Mouse (Mus musculus) layer of hippocampus, postnatal 14 days (tissue): ENCODE data around the gene Krtdap. TPM values are rescaled to one million over a fixed set of nuclear protein-coding genes. Genes with fewer than 3 reads are reported as not detected.
"Not testable (repeated sequence)": the region's sequence is repeated elsewhere in the genome, so short reads cannot be mapped to it uniquely, and the experiment has no call there.

Experiments used
- DNase-seq, 2 experiments: peaks; one replicate each; pipeline ENCODE4 v3.0.0; 2021 to 2022; ENCODE audit warnings: low spot score in 2 of 2, mixed read lengths in 1 of 2
- total RNA-seq, 2 experiments: library from RNA; stranded (reverse); gene quantifications; 2 replicates each; pipeline ENCODE4 v1.2.3; 2021

Krtdap gene
- total RNA-seq, 2 experiments from 2014 or later = not detected

DNA sequence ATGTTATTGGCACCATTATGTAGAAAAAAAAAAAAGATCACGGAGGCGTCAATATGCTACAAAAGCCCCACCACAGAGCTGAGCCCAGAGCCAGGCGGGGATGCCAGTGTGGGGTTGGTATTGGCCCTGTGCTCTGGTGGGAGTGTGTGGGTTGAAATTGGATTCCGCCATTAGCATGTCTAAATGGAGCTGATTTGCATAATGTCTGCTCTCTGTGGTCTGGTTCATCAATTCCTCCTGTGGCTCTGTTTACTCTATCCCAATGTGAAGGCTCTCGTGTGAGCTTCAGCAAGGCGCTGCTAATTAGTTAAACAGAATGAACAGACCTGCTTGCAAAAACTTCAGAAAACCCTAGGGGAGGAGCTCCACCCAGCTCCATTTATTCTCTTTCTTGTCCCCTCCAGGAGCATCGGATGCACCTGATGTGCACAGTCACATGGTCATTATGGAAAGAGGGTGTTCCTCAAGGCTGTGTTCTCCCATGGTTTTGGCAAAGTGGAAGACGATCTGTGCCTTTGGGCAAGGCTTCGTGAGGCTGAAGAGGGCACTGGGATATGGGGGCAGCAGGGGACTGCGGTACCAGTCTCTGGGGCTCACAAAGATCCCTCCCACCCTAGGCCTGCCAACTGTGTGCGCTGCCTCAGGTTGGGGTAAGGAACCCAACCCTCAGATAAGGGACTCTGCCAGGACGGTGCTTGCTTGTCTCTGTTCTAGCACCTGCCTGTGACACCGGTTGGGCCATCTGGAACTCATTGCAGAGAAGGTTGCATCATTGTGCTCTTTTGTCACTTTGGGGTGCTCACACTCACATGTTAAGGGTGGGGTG, 1.8 kb upstream of the Krtdap start:
- peak; percentile 48 to 89 for DNase-seq

DNA sequence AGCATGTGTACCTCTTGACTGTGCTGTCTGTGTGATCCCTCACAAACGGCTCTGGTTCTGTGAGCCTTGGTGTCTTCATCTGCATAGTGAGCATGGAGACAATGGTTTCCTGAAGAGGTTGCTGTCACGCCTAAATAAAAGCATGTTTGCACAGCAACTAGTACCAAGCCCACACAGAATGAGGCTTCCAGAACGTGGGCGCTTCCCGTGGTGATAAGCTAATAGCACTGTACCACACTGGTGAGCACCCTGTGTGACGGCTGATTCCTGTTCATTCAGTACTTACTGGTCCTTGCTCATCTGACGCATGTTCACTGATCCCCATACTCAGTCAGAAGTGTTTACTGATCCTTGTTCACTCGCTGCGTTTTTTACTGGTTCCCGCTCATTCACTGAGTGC, 2.4 kb downstream of the Krtdap start:
- peak in 1 of 2 experiments; percentile 22 for DNase-seq

DNA sequence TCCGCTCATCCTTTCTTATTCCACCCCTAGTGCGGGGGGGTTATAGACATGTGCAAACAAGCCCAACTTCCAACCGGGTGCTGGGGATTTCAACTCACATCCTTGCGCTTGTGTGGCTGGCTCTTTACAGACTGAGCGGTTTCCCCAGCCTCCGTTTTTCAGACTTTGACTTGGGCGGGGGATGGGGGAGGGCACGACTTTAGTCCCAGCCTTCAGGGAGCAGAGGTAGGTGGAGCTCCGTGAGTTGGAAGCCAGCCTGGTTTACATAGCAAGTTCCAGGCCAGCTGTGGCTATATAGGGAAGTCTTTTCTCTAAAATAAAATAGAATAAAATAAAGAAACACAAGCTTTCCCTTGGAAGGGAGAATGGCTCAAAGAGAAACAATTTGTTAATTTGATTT, 4.2 kb downstream of the Krtdap start:
- no peak for DNase-seq

DNA sequence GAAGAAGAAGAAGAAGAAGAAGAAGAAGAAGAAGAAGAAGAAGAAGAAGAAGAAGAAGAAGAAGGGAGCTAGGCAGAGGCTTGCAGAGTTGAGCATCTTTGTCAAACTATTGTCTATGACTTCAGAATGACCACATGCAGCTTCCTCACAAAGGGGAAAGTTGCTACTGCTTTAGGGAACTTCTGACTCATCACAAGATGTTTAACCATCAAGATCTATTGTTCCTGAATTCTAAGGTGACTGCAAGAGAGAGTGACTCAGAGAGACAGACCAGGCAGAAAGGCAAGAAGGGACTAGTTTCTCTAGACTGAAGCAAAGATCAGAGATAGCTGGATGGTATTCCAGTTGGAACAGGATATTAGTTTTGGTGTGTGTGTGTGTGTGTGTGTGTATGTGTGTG, 7.2 kb downstream of the Krtdap start:
- no peak for DNase-seq

DNA sequence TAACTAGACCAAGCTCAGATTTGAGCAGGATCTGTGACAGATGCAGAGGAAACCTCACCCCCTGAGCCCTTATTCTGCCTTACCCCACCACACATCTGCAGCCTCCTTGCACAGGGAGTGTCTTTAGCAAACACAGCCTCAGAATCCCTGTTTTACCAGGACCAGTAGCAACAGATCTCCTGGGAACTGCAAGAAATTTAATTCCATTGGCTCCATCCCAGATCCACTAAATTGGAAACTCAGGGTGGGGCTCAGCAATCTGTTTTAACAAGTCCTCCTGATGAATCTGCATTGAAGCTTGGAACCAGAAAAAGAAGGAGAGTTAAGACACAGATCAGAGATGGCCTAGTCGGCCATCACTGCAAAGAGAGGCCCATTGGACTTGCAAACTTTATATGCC, 9.1 kb downstream of the Krtdap start:
- peak in 1 of 2 experiments; percentile 46 for DNase-seq

DNA sequence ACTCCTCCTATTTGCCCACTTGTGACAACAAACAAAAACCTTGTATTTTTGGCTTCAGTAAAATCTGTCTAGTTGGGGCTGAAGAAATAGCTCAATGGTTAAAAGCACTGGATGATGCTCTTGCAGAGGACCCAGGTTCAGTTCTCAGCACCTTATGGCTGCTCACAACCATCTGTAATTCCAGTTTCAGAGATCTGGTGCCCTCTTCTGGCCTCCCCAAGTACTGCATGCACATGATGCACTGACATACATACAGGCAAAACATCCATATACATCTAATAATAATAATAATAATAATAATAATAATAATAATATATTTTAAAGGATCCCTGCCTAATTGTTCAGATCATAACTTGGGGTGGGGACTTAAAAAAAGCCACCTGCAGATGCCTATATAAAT, 13.0 kb downstream of the Krtdap start:
- no peak for DNase-seq

DNA sequence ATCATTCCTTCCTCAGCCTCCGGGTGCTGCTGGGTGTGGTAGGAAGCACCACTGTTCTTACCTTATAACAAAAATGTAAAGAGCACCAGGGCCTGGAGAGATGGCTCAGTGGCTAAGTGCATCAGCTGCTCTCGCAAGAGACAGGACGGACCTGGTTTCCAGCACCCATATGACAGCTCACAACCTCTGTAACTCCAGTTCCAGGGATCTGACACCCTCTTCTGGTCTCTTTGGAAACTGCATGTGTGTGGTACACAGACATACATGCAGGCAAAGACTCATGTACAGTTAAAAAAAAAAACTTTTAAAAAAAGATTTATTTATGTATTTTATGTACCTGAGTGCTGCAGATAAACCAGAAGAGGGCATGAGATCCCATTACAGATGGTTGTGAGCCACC, 15.6 kb downstream of the Krtdap start:
- DNase-seq = no peak

DNA sequence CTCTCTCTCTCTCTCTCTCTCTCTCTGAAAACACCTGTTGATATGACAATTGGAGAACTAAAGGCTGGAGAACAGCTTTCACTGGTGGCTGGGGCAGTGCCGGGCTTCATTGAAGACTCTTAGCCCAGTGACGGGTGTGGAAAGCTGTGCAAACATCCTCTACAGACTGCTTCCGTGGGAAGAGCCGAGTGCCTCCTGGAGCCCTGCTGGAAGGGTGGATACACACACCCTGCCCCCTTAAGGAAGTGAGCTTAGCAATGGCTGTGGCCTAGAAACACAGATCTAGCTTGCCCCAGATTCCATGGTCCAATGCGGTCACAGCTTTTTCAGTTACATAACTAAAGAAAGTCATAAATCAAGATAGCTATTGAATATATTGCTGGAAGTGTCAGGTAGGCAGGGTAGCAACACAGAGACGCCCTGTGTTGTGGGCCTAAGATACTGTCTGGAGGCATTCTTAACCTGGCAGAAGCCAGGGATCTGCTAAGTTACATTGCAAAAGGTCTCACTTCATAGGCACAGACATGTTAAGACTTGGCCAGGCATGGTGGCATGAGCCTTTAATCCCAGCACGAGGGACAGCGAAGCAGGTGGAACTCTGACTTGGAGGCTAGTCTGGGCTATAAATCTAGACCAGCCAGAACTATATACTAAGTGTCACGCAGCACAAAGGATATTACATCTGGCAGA, 16.5 kb downstream of the Krtdap start:
- DNase-seq = no peak

DNA sequence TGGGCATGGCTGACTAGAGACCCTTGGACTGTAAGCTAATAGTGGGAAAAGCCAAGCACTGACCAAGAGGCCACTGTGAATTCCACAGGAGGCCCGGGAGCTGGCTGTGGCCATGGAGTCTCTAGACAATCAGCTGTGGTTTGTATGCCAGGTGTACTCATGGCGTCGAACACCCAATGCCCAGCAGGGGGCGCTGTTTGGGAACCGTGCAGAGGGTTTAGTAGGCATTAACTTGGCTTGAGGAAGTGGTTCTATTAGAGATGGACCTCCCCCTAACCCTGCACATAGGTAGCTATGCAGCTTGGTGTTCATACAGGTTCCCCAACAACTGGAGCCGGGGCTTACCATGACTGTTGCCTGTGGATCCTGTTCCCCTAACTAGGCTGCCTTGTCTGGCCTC, 18.2 kb downstream of the Krtdap start:
- DNase-seq = no peak

DNA sequence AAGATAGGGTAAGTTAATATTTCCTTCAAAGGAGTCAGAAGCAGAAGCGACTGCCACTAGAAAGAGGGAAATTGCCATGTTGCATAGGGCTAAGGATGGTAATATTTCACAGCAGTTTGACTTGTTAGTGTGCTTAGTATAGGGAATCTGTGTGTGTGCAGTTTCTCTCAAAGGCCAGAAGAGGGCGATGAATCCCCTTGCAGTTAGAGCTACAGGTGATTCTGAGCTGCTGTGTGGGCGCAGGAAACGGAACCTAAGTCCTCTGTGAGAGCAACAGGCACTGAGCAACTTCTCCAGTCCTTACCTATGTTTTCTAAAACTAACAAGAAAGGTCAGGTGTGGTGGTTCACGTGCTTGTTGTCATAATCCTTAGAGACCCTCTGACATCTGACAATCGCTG, 22.6 kb downstream of the Krtdap start:
- no peak for DNase-seq

DNA sequence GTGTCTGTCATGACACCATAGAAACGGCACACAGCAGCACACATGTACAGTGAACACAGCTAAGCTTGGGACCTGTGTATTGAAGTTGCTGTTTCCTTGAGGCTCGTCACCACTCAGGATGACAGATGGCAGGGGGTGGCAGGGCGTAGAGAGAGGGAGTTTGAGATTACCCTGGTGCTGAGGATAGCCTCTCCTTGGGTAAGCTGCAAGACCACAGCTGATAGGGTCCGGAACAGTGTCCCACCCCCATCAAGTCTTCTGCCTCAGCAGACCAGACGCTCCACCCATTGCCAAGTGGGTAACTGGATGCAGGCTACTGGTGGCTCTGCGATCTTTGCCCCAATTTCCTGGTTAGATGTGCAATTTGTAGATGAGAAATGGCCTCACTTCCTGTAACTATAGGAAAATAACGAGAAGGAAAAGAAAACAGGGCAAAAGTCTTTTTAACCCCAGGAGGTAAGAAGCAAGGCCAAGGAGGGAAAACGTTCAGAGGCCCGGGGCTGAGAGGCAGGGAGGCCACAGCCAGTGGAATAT, 24.1 kb downstream of the Krtdap start:
- no peak for DNase-seq

DNA sequence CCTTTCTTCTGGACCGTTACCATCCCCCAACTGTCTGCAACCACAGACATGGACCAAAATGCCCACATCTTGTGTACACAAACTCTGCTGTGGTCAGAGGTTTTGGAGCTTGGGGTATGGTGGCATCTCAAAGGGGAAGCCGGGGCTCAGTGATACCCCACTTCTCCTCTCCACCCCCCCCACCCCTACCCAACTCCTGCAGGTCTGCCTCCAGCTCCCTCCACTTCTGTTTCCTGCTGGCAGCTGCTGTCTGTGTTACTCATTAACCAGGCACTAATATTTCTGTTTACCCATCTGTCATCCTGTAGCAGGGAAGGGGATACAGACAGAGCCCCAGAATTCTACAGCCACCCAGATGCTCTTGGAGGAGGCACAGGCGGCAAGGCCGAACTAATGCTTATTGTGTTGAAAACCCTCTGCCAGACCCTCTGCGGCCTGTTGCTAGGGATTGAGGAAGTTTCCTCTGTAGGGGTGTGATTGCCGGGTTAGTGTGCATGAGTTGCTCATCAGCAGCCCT, 24.7 kb downstream of the Krtdap start:
- peak; percentile 12 to 20 for DNase-seq

DNA sequence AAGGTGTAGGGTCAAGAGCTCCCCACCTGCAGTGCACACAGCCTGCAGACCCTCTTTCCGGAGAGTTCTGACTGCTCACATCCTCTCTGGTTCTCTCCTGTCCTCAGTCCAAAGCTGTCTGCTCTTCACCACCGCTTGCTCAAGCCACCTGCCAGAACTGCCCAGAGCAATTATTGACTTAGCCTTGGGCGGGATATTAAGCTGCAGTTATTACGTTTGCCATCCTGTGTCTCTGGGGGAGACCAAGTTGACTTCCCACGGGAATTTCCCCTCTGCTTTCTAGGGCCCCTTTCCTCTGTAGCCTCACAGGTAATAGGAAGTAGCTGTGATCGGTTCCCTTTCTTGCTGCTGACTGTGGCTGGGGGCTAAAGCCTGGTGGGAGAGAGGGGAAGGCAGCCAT, 32.4 kb downstream of the Krtdap start:
- no peak for DNase-seq

DNA sequence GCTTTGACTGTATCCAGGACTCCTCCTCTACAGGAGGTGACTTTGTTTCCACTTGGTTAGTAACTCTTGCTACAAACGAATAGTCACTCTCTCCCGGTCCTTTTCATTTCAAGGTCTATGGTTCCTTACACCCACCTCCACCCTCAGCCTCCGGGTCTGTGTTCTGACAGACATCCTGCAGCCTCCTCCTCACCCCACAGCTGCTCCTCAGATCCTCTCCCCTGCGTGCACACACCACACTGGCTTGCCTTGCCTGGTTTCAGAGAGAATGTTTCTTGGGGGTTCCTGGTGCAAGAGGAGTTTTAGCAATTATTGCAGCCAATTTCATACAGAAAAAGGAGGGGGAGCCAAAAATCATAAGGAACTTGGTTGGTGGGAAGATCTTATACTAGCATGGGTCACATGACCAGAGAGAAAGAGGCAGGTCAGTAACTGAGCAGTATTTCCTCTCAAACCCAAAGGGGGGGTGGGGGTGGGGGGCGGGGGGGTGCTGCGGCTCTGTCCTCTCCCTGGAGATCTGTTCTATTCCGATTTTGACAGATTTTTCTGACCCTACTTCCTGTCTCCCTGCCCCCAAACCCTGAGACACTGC, 33.3 kb downstream of the Krtdap start:
- DNase-seq = no peak

DNA sequence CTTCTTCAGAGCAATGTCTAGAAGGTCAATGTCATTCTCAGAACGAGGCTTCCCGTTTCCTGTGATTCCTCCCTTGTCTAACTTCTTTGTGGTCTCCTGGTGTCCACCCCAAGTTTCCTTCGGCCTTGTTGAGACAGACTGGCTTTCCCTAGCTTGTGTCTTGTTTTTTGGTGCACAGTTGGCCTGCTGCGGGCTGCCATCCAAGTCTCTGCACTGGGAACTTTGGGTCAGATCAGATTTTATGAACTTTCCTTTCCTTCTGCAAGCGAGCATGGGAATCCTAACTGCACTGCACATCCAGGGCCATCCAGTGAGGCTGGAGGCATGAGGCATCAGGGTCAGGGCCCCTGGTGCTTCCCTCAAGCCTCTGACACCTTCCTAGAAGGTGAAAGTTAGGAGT, 33.8 kb downstream of the Krtdap start:
- DNase-seq = no peak

DNA sequence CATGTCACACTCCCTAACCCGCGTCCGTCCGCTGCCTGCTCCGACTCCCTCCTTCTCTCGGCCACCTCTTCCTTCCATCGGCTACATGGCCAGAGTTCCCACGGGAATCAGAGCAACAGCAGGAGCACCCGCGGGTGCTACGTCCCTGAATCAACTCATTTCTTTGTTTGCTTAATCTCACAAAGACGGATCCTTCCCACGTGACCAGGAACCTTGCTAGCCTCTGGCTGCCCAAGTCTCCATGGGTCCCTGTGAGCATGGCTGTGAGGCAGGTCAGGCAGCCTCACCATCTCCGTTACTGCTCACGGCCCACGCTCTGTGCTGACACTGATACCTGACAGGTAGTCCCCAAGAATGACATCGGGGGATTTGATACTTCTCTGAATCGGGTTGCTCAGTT, 36.0 kb downstream of the Krtdap start, which contains the start of gene Ffar2:
Gene Ffar2, minus strand, starts transcription at position 101 of the 400 bp plus-strand sequence.
- DNase-seq = no peak

DNA sequence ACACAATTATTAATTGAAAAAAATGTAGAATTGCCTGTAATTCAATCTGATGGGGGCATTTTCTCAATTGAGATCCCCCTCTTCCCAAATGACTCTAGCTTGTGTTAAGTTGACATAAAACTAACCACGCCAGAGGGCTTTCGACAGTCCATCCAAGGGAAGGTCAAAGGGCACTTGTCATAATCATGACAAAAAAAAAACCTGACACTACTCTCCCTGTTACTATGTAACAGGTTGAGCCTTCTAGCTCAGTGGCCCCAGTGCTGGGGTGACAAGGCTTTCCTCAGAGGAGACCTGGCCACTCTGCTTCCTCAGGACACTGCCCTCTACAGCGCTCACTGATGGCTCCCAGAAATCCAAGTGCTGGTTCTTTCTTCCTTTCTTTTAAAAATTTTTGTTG, 36.6 kb downstream of the Krtdap start:
- DNase-seq = no peak

DNA sequence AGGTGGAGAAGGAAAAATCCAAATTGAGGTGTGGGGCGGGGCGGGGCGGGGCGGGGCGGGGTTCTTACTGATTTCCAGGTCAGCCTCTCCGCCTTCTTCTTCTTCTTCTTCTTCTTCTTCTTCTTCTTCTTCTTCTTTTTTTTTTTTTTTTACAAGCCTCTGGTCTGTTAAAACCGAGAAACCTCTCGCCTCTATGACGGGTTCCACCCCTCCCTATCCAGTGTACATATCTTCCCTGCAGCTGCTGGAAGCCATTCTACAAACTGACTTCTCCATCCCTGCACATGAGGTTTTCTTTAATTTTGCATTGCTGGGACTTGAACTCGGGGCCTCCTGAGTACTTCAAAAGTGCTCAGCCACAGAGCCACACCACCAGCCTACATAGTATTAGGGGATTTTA, 39.0 kb downstream of the Krtdap start:
- DNase-seq = no peak

DNA sequence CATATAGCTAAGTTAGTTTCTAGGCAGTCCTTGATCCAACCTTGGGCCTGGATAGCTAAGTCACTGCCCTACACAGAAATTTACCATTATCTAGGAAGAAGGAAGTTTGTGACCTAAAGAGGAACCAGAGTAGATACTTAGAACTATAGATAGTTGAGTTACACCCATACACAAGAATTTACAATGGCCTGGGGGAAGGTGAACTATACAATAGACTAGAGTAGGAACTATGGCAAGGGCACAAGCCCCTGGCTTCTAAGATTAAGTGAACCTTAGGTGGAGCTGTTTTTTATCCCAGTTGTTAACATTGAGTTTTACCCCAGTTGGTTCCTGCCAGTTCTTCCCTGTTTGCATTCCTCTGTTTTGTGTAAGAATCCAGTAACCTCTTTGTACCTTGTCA, 41.2 kb downstream of the Krtdap start:
- DNase-seq = not testable (repeated sequence)

DNA sequence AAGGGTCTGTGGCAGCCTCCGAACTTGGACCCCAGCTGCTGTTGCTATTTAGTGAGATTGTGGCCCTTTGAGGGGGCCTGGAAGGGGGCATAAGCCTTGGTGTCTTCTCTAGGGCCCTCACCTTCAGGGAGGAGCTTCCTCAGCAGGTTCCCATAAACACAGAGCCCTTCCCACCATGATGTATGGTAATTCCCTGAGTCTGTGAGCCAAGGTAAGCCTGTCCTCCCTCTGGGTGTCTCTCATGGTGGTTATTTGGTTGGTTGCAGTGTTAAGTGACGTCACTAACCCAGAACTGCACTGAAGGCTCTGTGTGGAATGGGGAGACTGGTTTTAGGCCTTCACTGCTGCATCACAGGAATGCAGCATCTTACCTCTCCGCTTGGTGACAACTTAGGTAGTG, 41.7 kb downstream of the Krtdap start:
- no peak for DNase-seq

DNA sequence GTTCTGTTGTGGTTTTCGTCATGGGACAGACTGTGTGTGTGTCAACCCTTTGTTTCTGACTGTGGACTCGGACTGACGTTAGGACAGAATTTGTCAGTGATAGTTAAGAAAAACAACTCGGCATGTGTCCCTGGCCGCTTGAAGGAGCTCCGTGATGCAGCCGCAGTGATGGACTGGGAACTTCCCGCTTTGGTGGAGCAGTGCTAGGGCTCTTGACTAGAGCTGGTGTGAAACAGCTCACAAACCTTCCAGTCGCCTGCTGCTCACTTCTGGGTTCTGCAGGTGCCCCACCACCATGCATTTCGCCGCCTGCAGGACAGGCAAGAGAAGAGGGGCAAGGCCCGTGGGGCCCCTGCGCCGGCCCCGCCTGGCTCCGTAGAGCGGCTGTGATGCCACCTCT, 44.6 kb downstream of the Krtdap start:
- DNase-seq = no peak

DNA sequence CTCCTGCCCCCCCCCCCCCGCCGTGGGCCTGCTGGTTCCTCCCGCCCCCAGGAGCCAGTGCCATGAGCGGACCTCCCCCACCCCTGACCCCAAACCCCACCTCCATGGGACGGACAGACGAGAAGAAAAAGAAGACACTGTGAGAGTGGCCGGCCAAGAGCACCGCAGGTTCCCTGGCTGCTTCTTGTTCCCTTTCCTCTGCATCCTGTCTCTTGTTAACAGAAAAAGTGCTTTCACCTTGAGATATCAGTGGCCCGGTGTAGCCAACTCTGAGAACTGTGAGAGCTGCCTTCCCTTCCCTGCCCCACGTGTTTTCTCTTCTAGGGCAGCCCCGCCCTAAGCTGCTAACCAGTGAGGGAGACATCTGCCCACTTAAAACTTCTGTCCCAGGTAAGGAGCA, 45.0 kb downstream of the Krtdap start:
- DNase-seq = not testable (repeated sequence)
